Mouse (Mus musculus) left cerebral cortex, adult 11 months (tissue): ENCODE data around the gene Olfr1360.

ENCODE experiments used
- DNase-seq: peaks from one replicate; pipeline ENCODE4 v3.0.0; 2022; ENCODE audit warnings: low spot score

Olfr1360 gene

GRCm38 (mm10) chr13:21642418-21642817, 34.8 kb downstream of the Olfr1360 start, which contains the start of gene Olfr11:
Gene Olfr11 (minus strand): TSS chr13:21642518.
- no peak for DNase-seq
